Comparison of ENCODE assay signal across 21 mouse cellular contexts in genomic region chr14:57894346-57894745, GRCm38 (mm10). TPM values are rescaled to one million over a fixed set of nuclear protein-coding genes. Genes with fewer than 3 reads are reported as not detected.
DNase-seq lines count a peak whose midpoint lies in the region; TF ChIP-seq lines count a peak whose summit lies in the region.
"Had no signal": no experiment of that assay in that cellular context is flagged by ENCODE, and none has a peak within 500 bp of the region (broad histone marks: within the 10 kb centered on the region; RNA-seq: fewer than 3 reads in every experiment).

No protein-coding gene starts in this region.

- no peak for TF ChIP-seq CTCF in small intestine, adult 2 months (IDR thresholded peaks at IDR 0.05; ENCODE audit: extremely low read depth, insufficient read length, insufficient replicate concordance, low read depth, low read length)

- 0 out of 2 replicates have a peak, but pooled peaks cover 3% of the 10 kb centered on the region for H3K36me3 ChIP-seq in heart, embryonic 10.5 days
- no peaks in the 10 kb centered on the region for H3K36me3 ChIP-seq in small intestine, adult 2 months (ENCODE audit: control insufficient read depth, insufficient read depth, low read length)
- H3K36me3 ChIP-seq: embryonic facial prominence, embryonic 10.5 days; embryonic facial prominence, embryonic 12.5 days; forebrain, embryonic 10.5 days; forebrain, embryonic 12.5 days; G1E had no signal

- no peaks in the 10 kb centered on the region for H3K27me3 ChIP-seq in heart, embryonic 10.5 days (ENCODE audit: insufficient read depth, poor library complexity, severe bottlenecking)
- H3K27me3 ChIP-seq in small intestine, adult 2 months (ENCODE audit: control insufficient read depth, insufficient read depth, low read length) = no peaks in the 10 kb centered on the region
- H3K27me3 ChIP-seq: CH12.LX; embryonic facial prominence, embryonic 12.5 days; forebrain, embryonic 12.5 days; Patski had no signal

- H3K27ac ChIP-seq in heart, embryonic 10.5 days = no peak overlapping the region
- H3K27ac ChIP-seq in small intestine, adult 2 months (ENCODE audit: insufficient read depth, low read depth, low read length) = peak overlapping the region; percentile 34
- H3K27ac ChIP-seq: embryonic facial prominence, embryonic 10.5 days; embryonic facial prominence, embryonic 12.5 days; forebrain, embryonic 10.5 days; forebrain, embryonic 12.5 days had no signal

- 86% methylated on average over 2 of the region's 2 CpGs for WGBS in heart, embryonic 10.5 days
- 37% methylated on average over 2 of the region's 2 CpGs for WGBS in small intestine, adult 2 months

- no peaks in the 10 kb centered on the region for H3K9me3 ChIP-seq in heart, embryonic 10.5 days
- H3K9me3 ChIP-seq: embryonic facial prominence, embryonic 10.5 days; embryonic facial prominence, embryonic 12.5 days; forebrain, embryonic 10.5 days had no signal

- peaks cover 4% of the 10 kb centered on the region; the same call in 1 of the 2 replicates for H3K4me1 ChIP-seq in heart, embryonic 10.5 days
- peaks cover 3% of the 10 kb centered on the region; the same call in 1 of the 2 replicates for H3K4me1 ChIP-seq in small intestine, adult 2 months (ENCODE audit: control insufficient read depth, insufficient read depth, insufficient read length, low read length)
- H3K4me1 ChIP-seq: embryonic facial prominence, embryonic 12.5 days had no signal

- no peak overlapping the region for H3K4me3 ChIP-seq in heart, embryonic 10.5 days
- no peak overlapping the region for H3K4me3 ChIP-seq in small intestine, adult 2 months (ENCODE audit: low read depth, low read length)
- H3K4me3 ChIP-seq: embryonic facial prominence, embryonic 10.5 days; embryonic facial prominence, embryonic 12.5 days; erythroblast, embryonic 14.5 days; forebrain, embryonic 10.5 days; forebrain, embryonic 12.5 days had no signal

- no peak for TF ChIP-seq POLR2A in small intestine, adult 2 months (IDR thresholded peaks at IDR 0.05; ENCODE audit: low read depth, low read length)

- peak; percentile 73 for DNase-seq in adrenal gland, adult 2 months
- no peak for DNase-seq in adrenal gland, postnatal 14 days
- DNase-seq in adrenal gland, postnatal 10 days = peak; percentile 29
- no peak for DNase-seq in adrenal gland, adult 18-20 months (ENCODE audit: low spot score in 2 of 2)
- peak; percentile 15 for DNase-seq in heart, adult 11 months
- DNase-seq in heart, embryonic 10.5 days (ENCODE audit: low spot score) = no peak
- DNase-seq in B cell, adult 2 months = no peak
- DNase-seq: cerebellum, adult 11-12 months; cerebellum, adult 2 months; cerebellum, adult 9-10 months; cerebellum, postnatal 10 days; cerebellum, postnatal 25 days had no signal

RNA-seq across cellular contexts. Expression of gene Zdhhc20, which starts 4.3 kb away (rescaled TPM):
- 10 to 100 TPM; 36.5 to 40.5 TPM for total RNA-seq in adrenal gland, adult 2 months (2021)
- 3.8 and 5.1 TPM in 2 replicates for polyA plus RNA-seq in adrenal gland, adult 2 months (2012; rRNA removed)
- 31.0 and 35.9 TPM in 2 replicates for total RNA-seq in adrenal gland, postnatal 14 days (2021)
- 10 to 100 TPM; 33.3 to 40.0 TPM for total RNA-seq in adrenal gland, postnatal 10 days (2021)
- total RNA-seq in adrenal gland, adult 18-20 months (2021) = 10 to 100 TPM; 25.6 to 40.2 TPM
- polyA plus RNA-seq in heart, embryonic 10.5 days (2016; fragmentation: Nextera tagmentation; extraction: Ambion mirVana) = 46.7 and 52.1 TPM in 2 replicates
- 0.85 and 2.0 TPM in 2 replicates for polyA plus RNA-seq in small intestine, adult 2 months (2012; rRNA removed)
- polyA plus RNA-seq: erythroblast, embryonic 14.5 days had no signal

Comparison
In these comparisons a context has a peak if more than half of its experiments do, and no peak if none do; other contexts are left out.
1. DNase-seq: peak in adrenal gland, adult 2 months (single experiment), adrenal gland, postnatal 10 days (single experiment) and heart, adult 11 months (single experiment); none in adrenal gland, postnatal 14 days (single experiment), adrenal gland, adult 18-20 months (0 of 2), heart, embryonic 10.5 days (single experiment) and B cell, adult 2 months (0 of 2).